Mouse (Mus musculus): Measurements from ENCODE around the gene Scmh1.

DNA sequence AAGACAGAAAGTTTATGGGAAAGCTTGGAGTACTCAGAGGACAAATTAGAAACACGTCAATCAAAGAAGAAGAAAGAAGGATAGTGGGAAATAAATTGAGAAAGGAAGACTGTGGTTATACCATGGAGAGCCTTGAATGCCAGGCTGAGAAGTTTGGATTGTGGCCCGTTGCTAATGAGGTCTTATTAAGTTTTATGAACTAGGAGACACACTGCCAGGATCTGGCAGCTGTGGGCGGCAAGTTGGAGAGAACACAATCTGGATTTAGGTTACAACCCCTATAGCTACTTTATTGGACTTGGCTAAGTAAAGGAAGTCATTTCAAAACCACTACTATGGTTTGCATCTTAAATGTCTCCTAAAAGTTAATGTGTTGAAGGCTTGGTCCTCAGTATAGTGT lies 4.8 kb upstream of the Scmh1 start:
- TF ChIP-seq CTCF (IDR thresholded peaks at IDR 0.05; ENCODE audit: low read depth) (no peak), EP300 (IDR thresholded peaks at IDR 0.05; ENCODE audit: low read depth) (no peak)

Measured in liver, postnatal 0 days (tissue).